Mouse (Mus musculus) E14TG2a.4 (cell line): Measurements from ENCODE around the gene Kcnh1.

ENCODE experiments used
- CTCF ChIP-seq: conservative IDR thresholded peaks from 2 replicates; pipeline ENCODE4 v1.5.1; 2014; ENCODE audit warnings: low read length
- NANOG ChIP-seq: IDR thresholded peaks from 2 replicates; pipeline ENCODE4 v1.6.1; 2014; ENCODE audit warnings: borderline replicate concordance, low read length, mixed read lengths
- POU5F1 ChIP-seq: IDR thresholded peaks from 2 replicates; pipeline ENCODE4 v1.6.1; 2014; ENCODE audit warnings: low read length, borderline replicate concordance

- TF ChIP-seq CTCF (no peak), NANOG (no peak), POU5F1 (no peak)
Measured at GRCm38 (mm10) chr1:192181696-192182257, 8.8 kb upstream of the Kcnh1 start.
